Mouse (Mus musculus): ENCODE results near the gene Thoc6. TPM values are rescaled to one million over a fixed set of nuclear protein-coding genes. Genes with fewer than 3 reads are reported as not detected.

Gene Thoc6
- polyA plus RNA-seq, 1 experiment from 2014 or later = 53.5 TPM

- no peak for ATAC-seq (ENCODE audit: insufficient number of reproducible peaks, insufficient read depth, low FRiP score, low TSS enrichment, low read depth)
- peaks cover 55% of the 10 kb centered on the region for H3K27me3 ChIP-seq
- peak overlapping the region; percentile 100 for H3K4me2 ChIP-seq
- no peaks in the 10 kb centered on the region for H3K9me3 ChIP-seq
- under 1% methylated on average over 100 of the region's 101 CpGs for WGBS
- H3K9ac ChIP-seq = peak overlapping the region; percentile 68
- no peak overlapping the region for H3K27ac ChIP-seq
- H3K36me3 ChIP-seq = no peaks in the 10 kb centered on the region
- peak overlapping the region; percentile 72 for H3K4me3 ChIP-seq
- H3K4me1 ChIP-seq = peaks cover 7% of the 10 kb centered on the region; the same call in 1 of the 2 replicates
Observed at GRCm38 (mm10) chr17:23699131-23700077, 25.7 kb upstream of the Thoc6 start.

DNA sequence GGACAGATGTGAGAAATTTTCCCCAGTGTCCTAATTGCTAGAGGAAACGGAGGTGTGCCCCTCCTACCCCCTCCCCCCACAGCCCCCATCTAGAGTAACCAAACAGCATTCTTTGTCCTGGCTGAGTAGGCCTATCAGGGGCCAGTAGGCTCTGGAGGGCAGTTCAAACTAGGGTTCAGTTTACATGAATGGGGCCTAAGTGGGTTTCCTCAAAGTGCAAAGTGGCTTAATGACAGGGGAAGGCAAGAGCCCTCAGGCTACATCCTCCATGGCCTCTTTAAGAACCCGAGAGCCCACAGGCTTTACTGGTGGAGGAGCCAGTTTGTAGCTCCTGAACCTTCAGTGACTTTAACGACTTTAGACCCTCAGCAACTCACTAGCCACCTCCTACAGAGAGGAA, 22.1 kb upstream of the Thoc6 start:
- Histone ChIP-seq H3K9ac (no peak overlapping the region), H3K27ac (no peak overlapping the region), H3K4me3 (no peak overlapping the region), H3K4me2 (no peak overlapping the region), H3K4me1 (peaks cover 7% of the 10 kb centered on the region; the same call in 1 of the 2 replicates), H3K9me3 (no peaks in the 10 kb centered on the region), H3K27me3 (peaks cover 38% of the 10 kb centered on the region), H3K36me3 (no peaks in the 10 kb centered on the region)
- no peak for ATAC-seq (ENCODE audit: insufficient number of reproducible peaks, insufficient read depth, low FRiP score, low TSS enrichment, low read depth)
- 4% methylated on average over 3 of the region's 3 CpGs for WGBS

- WGBS = 55% methylated on average over 1 of the region's 1 CpGs
- ATAC-seq (ENCODE audit: insufficient number of reproducible peaks, insufficient read depth, low FRiP score, low TSS enrichment, low read depth) = no peak
Observed at GRCm38 (mm10) chr17:23694491-23694890, 20.8 kb upstream of the Thoc6 start.

DNA sequence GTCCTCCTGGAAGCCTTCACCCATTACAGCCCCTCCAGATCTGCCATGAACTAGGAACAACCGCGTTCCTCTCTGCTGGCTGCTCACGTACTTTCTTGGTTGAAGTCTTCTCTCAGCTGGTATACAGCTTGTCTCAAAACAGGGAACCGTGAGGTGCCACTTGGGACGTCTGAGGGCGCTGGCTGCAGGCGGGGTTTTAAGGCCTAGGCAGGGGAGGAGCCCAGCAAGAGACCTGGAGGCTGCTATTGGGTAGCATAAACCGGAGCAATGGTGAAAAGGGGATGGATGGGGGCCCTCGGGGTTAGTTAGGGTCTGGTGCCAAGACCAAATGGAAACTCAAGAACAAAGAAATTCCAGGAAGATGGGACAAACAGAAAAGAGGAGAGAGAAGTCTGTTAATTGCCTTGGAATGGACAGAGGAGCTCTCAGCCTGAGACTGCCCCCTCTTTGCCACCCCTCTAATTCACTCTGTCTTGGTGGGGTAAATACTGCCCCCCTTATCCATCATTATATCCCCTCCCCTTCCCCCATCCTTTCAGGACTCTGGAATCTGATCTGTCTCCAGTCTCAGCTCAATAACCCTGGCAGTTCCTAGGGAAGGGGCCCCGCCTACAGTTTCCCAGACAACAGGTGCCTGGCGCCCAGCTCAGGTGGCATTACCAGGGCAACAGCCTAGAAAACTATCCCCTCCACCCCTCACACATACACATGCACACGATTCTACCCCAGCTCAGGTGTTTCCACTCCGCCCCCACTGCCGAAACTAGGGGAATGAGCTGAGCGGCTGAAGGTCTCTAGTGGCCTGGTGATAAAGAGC, 10.4 kb upstream of the Thoc6 start, which contains the start of gene Cldn9:
Cldn9 (minus strand) TSS at position 171 of the 817 bp plus-strand sequence.
- H3K4me2 ChIP-seq = peak within 1 kb of the TSS; percentile 47
- H3K4me3 ChIP-seq = peak within 1 kb of the TSS; percentile 30
- no peaks in the 10 kb centered on the region for H3K36me3 ChIP-seq
- ATAC-seq (ENCODE audit: insufficient number of reproducible peaks, insufficient read depth, low FRiP score, low TSS enrichment, low read depth) = peak; percentile 87
- WGBS = 8% methylated on average over 15 of the region's 15 CpGs
- peaks cover 62% of the 10 kb centered on the region for H3K27me3 ChIP-seq
- H3K9me3 ChIP-seq = no peaks in the 10 kb centered on the region
- H3K4me1 ChIP-seq = peaks cover 19% of the 10 kb centered on the region
- H3K27ac ChIP-seq = peak within 1 kb of the TSS; percentile 44
- peak within 1 kb of the TSS; percentile 46 for H3K9ac ChIP-seq

More at GRCm38 (mm10) chr17:23694491-23694890, 20.8 kb upstream of the Thoc6 start:
- peaks cover 4% of the 10 kb centered on the region; the same call in 1 of the 2 replicates for H3K4me1 ChIP-seq
- H3K9me3 ChIP-seq = no peaks in the 10 kb centered on the region
- H3K36me3 ChIP-seq = no peaks in the 10 kb centered on the region
- H3K4me3 ChIP-seq = no peak overlapping the region
- H3K9ac ChIP-seq = no peak overlapping the region
- no peak overlapping the region for H3K4me2 ChIP-seq
- H3K27ac ChIP-seq = no peak overlapping the region
- peaks cover 25% of the 10 kb centered on the region for H3K27me3 ChIP-seq

GRCm38 (mm10) chr17:23683226-23683625, 9.5 kb upstream of the Thoc6 start:
- peak overlapping the region; percentile 46 for H3K9ac ChIP-seq
- 13% methylated on average over 15 of the region's 15 CpGs for WGBS
- peaks cover 71% of the 10 kb centered on the region for H3K27me3 ChIP-seq
- no peaks in the 10 kb centered on the region for H3K36me3 ChIP-seq
- peak overlapping the region; percentile 47 for H3K4me2 ChIP-seq
- H3K4me3 ChIP-seq = peak overlapping the region; percentile 30
- no peaks in the 10 kb centered on the region for H3K9me3 ChIP-seq
- ATAC-seq (ENCODE audit: insufficient number of reproducible peaks, insufficient read depth, low FRiP score, low TSS enrichment, low read depth) = no peak
- H3K4me1 ChIP-seq = peaks cover 19% of the 10 kb centered on the region
- H3K27ac ChIP-seq = peak overlapping the region; percentile 36

GRCm38 (mm10) chr17:23682530-23682929, 8.8 kb upstream of the Thoc6 start:
- Histone ChIP-seq H3K4me3 (peak overlapping the region; percentile 30), H3K27ac (no peak overlapping the region), H3K9me3 (no peaks in the 10 kb centered on the region), H3K36me3 (no peaks in the 10 kb centered on the region), H3K27me3 (peaks cover 77% of the 10 kb centered on the region), H3K4me2 (peak overlapping the region; percentile 47), H3K4me1 (peaks cover 22% of the 10 kb centered on the region), H3K9ac (peak overlapping the region; percentile 46; the same call in 1 of the 2 replicates)
- ATAC-seq (ENCODE audit: insufficient number of reproducible peaks, insufficient read depth, low FRiP score, low TSS enrichment, low read depth) = no peak
- 55% methylated on average over 3 of the region's 3 CpGs for WGBS

GRCm38 (mm10) chr17:23682092-23682491, 8.4 kb upstream of the Thoc6 start:
- Histone ChIP-seq H3K4me1 (peaks cover 24% of the 10 kb centered on the region), H3K9me3 (no peaks in the 10 kb centered on the region), H3K4me2 (peak overlapping the region; percentile 47), H3K4me3 (peak overlapping the region; percentile 30; the same call in 1 of the 2 replicates), H3K27me3 (peaks cover 78% of the 10 kb centered on the region), H3K27ac (no peak overlapping the region), H3K36me3 (no peaks in the 10 kb centered on the region), H3K9ac (no peak overlapping the region)
- no peak for ATAC-seq (ENCODE audit: insufficient number of reproducible peaks, insufficient read depth, low FRiP score, low TSS enrichment, low read depth)
- WGBS = 59% methylated on average over 4 of the region's 4 CpGs

DNA sequence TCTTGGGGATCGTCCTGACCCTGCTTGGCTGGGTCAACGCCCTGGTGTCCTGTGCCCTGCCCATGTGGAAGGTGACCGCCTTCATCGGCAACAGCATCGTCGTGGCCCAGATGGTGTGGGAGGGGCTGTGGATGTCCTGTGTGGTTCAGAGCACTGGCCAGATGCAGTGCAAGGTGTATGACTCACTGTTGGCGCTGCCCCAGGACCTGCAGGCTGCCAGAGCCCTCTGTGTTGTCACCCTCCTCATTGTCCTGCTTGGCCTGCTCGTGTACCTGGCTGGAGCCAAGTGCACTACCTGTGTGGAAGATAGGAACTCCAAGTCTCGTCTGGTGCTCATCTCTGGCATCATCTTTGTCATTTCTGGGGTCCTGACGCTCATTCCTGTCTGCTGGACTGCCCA, 7.4 kb upstream of the Thoc6 start:
- no peaks in the 10 kb centered on the region for H3K9me3 ChIP-seq
- H3K27me3 ChIP-seq = peaks cover 87% of the 10 kb centered on the region
- peak overlapping the region; percentile 31; the same call in 1 of the 2 replicates for H3K4me3 ChIP-seq
- 73% methylated on average over 10 of the region's 10 CpGs for WGBS
- ATAC-seq (ENCODE audit: insufficient number of reproducible peaks, insufficient read depth, low FRiP score, low TSS enrichment, low read depth) = no peak
- H3K36me3 ChIP-seq = no peaks in the 10 kb centered on the region
- peak overlapping the region; percentile 51 for H3K4me2 ChIP-seq
- no peak overlapping the region for H3K9ac ChIP-seq
- H3K27ac ChIP-seq = no peak overlapping the region
- H3K4me1 ChIP-seq = peaks cover 32% of the 10 kb centered on the region

DNA sequence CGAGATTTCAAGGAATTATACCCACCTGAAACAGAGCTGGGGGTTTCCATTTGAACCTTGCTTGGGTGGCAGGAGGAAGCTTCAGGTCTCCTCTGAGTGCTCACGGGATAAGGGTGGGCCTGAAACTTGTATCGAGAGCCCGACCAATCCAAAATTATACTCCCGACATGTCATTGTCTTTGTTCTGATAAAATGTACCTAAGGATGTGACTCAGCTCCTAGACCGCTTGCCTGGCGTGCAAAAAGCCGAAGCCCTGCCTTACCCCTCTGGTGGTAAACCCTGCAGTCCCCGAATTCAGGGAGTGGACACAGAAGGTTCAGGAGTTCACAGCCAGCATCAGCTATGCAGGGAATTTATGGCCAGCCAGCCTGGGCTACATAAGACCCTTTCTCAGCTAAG, 6.7 kb upstream of the Thoc6 start:
- H3K36me3 ChIP-seq = no peaks in the 10 kb centered on the region
- H3K27ac ChIP-seq = no peak overlapping the region
- no peak for ATAC-seq (ENCODE audit: insufficient number of reproducible peaks, insufficient read depth, low FRiP score, low TSS enrichment, low read depth)
- peaks cover 94% of the 10 kb centered on the region for H3K27me3 ChIP-seq
- H3K4me2 ChIP-seq = peak overlapping the region; percentile 51
- peak overlapping the region; percentile 31 for H3K4me3 ChIP-seq
- H3K9me3 ChIP-seq = no peaks in the 10 kb centered on the region
- WGBS = 65% methylated on average over 9 of the region's 9 CpGs
- 0 out of 2 replicates have a peak overlapping the region, but pooled peaks have one; percentile 49 for H3K9ac ChIP-seq
- peaks cover 39% of the 10 kb centered on the region for H3K4me1 ChIP-seq

- WGBS = 2% methylated on average over 38 of the region's 38 CpGs
- Histone ChIP-seq H3K9me3 (no peaks in the 10 kb centered on the region), H3K36me3 (no peaks in the 10 kb centered on the region), H3K4me3 (peak within 1 kb of the TSS; percentile 31), H3K4me2 (peak within 1 kb of the TSS; percentile 51), H3K9ac (0 out of 2 replicates have a peak within 1 kb of the TSS, but pooled peaks have one; percentile 49), H3K27ac (peak within 1 kb of the TSS; percentile 5; the same call in 1 of the 2 replicates), H3K4me1 (peaks cover 47% of the 10 kb centered on the region), H3K27me3 (peaks cover 85% of the 10 kb centered on the region)
- no peak for ATAC-seq (ENCODE audit: insufficient number of reproducible peaks, insufficient read depth, low FRiP score, low TSS enrichment, low read depth)
Observed at GRCm38 (mm10) chr17:23679127-23679835, 5.6 kb upstream of the Thoc6 start, which contains the start of gene Cldn6. Cldn6 (plus strand) TSS chr17:23679249.
